Mouse (Mus musculus): Measurements from ENCODE around the gene Gm45808. TPM values are rescaled to one million over a fixed set of nuclear protein-coding genes. Genes with fewer than 3 reads are reported as not detected.
A peak's percentile ranks its signal among the peaks of the same experiment; 100 is the strongest.

Gm45808 gene
- polyA plus RNA-seq, 1 experiment from 2014 or later = not detected

DNA sequence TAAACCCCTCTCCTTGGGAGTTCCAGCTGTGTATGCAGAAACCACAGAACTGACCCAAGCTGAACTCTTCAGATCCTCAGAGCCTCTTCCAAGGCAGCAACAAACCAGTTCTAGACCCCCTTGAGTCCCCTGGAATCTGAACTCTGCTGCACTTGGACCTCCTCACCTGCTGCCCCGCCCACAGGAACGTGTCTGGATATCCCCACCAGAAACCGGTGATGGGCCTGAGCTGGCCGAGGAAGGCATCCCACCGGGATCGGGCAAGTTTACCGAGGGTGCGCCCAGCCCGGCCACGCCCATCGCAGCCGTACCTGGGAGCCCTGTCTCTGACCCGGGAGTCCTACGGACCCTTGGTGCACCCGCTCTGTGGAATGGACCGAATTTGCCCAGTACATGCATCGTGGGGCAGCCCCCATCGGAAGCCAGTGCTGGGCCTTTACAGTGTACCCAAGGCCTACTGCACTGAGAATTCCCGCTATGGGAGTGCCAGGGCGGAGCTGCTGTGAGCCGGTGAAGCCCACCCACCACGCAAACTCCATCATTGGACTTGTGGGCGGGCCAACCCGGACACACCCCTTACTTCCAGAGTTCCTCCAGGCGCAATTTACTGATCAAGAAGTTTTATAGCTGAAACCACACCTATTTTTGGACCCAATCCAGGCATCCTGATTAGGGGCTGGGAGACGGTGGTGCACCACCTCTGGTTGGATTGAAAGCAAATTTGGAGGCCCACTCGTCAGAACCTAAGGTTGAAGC is 66.6 kb downstream of the Gm45808 start:
- WGBS = 11% methylated on average over 27 of the region's 27 CpGs
- peak overlapping the region; percentile 31 for H3K4me2 ChIP-seq (replicated peaks)
- ATAC-seq (ENCODE audit: insufficient number of reproducible peaks, insufficient read depth, low FRiP score, low TSS enrichment) = no peak
- no peak overlapping the region for H3K4me3 ChIP-seq
- no peak overlapping the region for H3K9ac ChIP-seq
- peaks cover 63% of the 10 kb centered on the region for H3K27me3 ChIP-seq
- no peaks in the 10 kb centered on the region for H3K9me3 ChIP-seq
- no peak overlapping the region for H3K27ac ChIP-seq
- H3K4me1 ChIP-seq = peaks cover 30% of the 10 kb centered on the region
- H3K36me3 ChIP-seq = peaks cover 45% of the 10 kb centered on the region

DNA sequence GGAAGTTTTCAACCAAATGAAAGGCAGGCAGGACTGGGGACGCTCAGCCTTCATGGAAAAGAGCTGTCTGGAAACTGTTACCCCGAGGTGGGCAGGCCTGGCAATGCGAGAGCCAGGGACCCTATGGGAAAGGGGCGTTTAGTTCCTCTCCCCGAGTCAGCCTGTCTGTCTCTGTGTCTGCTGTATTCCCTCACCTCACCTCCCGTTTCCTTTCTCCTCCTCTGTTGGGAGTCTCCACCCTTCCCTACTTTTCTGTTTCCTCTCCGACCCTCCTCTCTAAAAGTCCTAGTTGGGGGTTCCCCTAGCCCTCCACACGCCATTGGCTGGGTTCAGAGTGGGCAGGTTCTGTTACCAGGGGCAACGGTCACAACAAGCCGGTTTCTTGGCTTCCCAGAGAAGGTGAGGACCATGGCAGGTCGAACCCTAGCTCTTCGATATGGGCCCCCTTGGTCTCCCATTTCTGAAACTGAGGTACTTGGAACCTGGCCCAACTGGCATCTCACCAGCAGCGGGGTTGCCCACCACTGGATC is 68.6 kb downstream of the Gm45808 start:
- H3K27me3 ChIP-seq = peaks cover 84% of the 10 kb centered on the region
- H3K27ac ChIP-seq = peak overlapping the region; percentile 50
- peaks cover 43% of the 10 kb centered on the region for H3K4me1 ChIP-seq
- no peak overlapping the region for H3K4me3 ChIP-seq
- H3K36me3 ChIP-seq = peaks cover 25% of the 10 kb centered on the region
- H3K4me2 ChIP-seq (replicated peaks) = peak overlapping the region; percentile 27
- 8% methylated on average over 13 of the region's 13 CpGs for WGBS
- peak overlapping the region; percentile 16; the same call in 1 of the 2 replicates for H3K9ac ChIP-seq
- ATAC-seq (ENCODE audit: insufficient number of reproducible peaks, insufficient read depth, low FRiP score, low TSS enrichment) = no peak
- no peaks in the 10 kb centered on the region for H3K9me3 ChIP-seq

Small RNA genes within 50 kb of the gene (microRNA-seq; reads per million reads assigned to microRNA genes)
- gene Gm22133 = not detected

Other genes with a start within 250 kb of the Gm45808 start
- gene Cd37, start 247.7 kb downstream of the Gm45808 start, polyA plus RNA-seq (2016; fragmentation: Nextera tagmentation; extraction: Ambion mirVana) = 2.3 TPM in 2 replicates
- 0.22 TPM in 1 of 2 replicates, not detected in the other for gene Slc6a16, start 245.7 kb downstream of the Gm45808 start, polyA plus RNA-seq (2016; fragmentation: Nextera tagmentation; extraction: Ambion mirVana)
- not detected in 2 replicates for gene Slc6a21, start 209.3 kb downstream of the Gm45808 start, polyA plus RNA-seq (2016; fragmentation: Nextera tagmentation; extraction: Ambion mirVana)
- gene Trpm4, start 153.0 kb downstream of the Gm45808 start, polyA plus RNA-seq (2016; fragmentation: Nextera tagmentation; extraction: Ambion mirVana) = 16.1 and 18.5 TPM in 2 replicates
- 0.81 and 1.5 TPM in 2 replicates for gene Hrc, start 151.5 kb downstream of the Gm45808 start, polyA plus RNA-seq (2016; fragmentation: Nextera tagmentation; extraction: Ambion mirVana)
- gene Ppfia3, start 119.8 kb downstream of the Gm45808 start, polyA plus RNA-seq (2016; fragmentation: Nextera tagmentation; extraction: Ambion mirVana) = 8.8 and 9.2 TPM in 2 replicates
- gene Lin7b, start 116.2 kb downstream of the Gm45808 start, polyA plus RNA-seq (2016; fragmentation: Nextera tagmentation; extraction: Ambion mirVana) = 1.2 and 1.9 TPM in 2 replicates
- 323 and 338 TPM in 2 replicates for gene Snrnp70, start 91.1 kb downstream of the Gm45808 start, polyA plus RNA-seq (2016; fragmentation: Nextera tagmentation; extraction: Ambion mirVana)
- gene Kcna7, start 81.2 kb downstream of the Gm45808 start, polyA plus RNA-seq (2016; fragmentation: Nextera tagmentation; extraction: Ambion mirVana) = 0.10 TPM in 1 of 2 replicates, not detected in the other
- gene Ntf5, start 73.1 kb downstream of the Gm45808 start, polyA plus RNA-seq (2016; fragmentation: Nextera tagmentation; extraction: Ambion mirVana) = 5.2 and 5.6 TPM in 2 replicates
- gene Lhb, start 66.0 kb downstream of the Gm45808 start, polyA plus RNA-seq (2016; fragmentation: Nextera tagmentation; extraction: Ambion mirVana) = 0.33 and 0.71 TPM in 2 replicates
- gene Gys1, start 52.0 kb downstream of the Gm45808 start, polyA plus RNA-seq (2016; fragmentation: Nextera tagmentation; extraction: Ambion mirVana) = 43.2 and 45.4 TPM in 2 replicates
- 149 and 151 TPM in 2 replicates for gene Ruvbl2, start 48.7 kb downstream of the Gm45808 start, polyA plus RNA-seq (2016; fragmentation: Nextera tagmentation; extraction: Ambion mirVana)
- gene Ftl1, start 26.9 kb downstream of the Gm45808 start, polyA plus RNA-seq (2016; fragmentation: Nextera tagmentation; extraction: Ambion mirVana) = 5,211 and 5,392 TPM in 2 replicates
- gene Bax, start 19.9 kb downstream of the Gm45808 start, polyA plus RNA-seq (2016; fragmentation: Nextera tagmentation; extraction: Ambion mirVana) = 220 and 224 TPM in 2 replicates
- 0.92 and 1.2 TPM in 2 replicates for gene Tulp2, start 4.9 kb downstream of the Gm45808 start, polyA plus RNA-seq (2016; fragmentation: Nextera tagmentation; extraction: Ambion mirVana)
- 3.0 and 3.7 TPM in 2 replicates for gene Dhdh, start 2.0 kb upstream of the Gm45808 start, polyA plus RNA-seq (2016; fragmentation: Nextera tagmentation; extraction: Ambion mirVana)
- 161 and 172 TPM in 2 replicates for gene Nucb1, start 23.6 kb upstream of the Gm45808 start, polyA plus RNA-seq (2016; fragmentation: Nextera tagmentation; extraction: Ambion mirVana)
- 24.1 and 25.6 TPM in 2 replicates for gene Ppp1r15a, start 39.5 kb upstream of the Gm45808 start, polyA plus RNA-seq (2016; fragmentation: Nextera tagmentation; extraction: Ambion mirVana)
- gene Plekha4, start 39.5 kb upstream of the Gm45808 start, polyA plus RNA-seq (2016; fragmentation: Nextera tagmentation; extraction: Ambion mirVana) = 3.0 and 3.2 TPM in 2 replicates
- gene Hsd17b14, start 68.1 kb upstream of the Gm45808 start, polyA plus RNA-seq (2016; fragmentation: Nextera tagmentation; extraction: Ambion mirVana) = 0.56 and 1.5 TPM in 2 replicates
- gene Bcat2, start 83.3 kb upstream of the Gm45808 start, polyA plus RNA-seq (2016; fragmentation: Nextera tagmentation; extraction: Ambion mirVana) = 49.9 and 59.3 TPM in 2 replicates
- gene Fgf21, start 128.7 kb upstream of the Gm45808 start, polyA plus RNA-seq (2016; fragmentation: Nextera tagmentation; extraction: Ambion mirVana) = 0.17 TPM in 1 of 2 replicates, not detected in the other
- gene Fut1, start 130.5 kb upstream of the Gm45808 start, polyA plus RNA-seq (2016; fragmentation: Nextera tagmentation; extraction: Ambion mirVana) = 0.56 and 0.61 TPM in 2 replicates
- 0.10 and 0.23 TPM in 2 replicates for gene Izumo1, start 135.0 kb upstream of the Gm45808 start, polyA plus RNA-seq (2016; fragmentation: Nextera tagmentation; extraction: Ambion mirVana)
- 16.4 and 16.8 TPM in 2 replicates for gene Rasip1, start 140.7 kb upstream of the Gm45808 start, polyA plus RNA-seq (2016; fragmentation: Nextera tagmentation; extraction: Ambion mirVana)
- gene Mamstr, start 153.2 kb upstream of the Gm45808 start, polyA plus RNA-seq (2016; fragmentation: Nextera tagmentation; extraction: Ambion mirVana) = 4.0 and 5.4 TPM in 2 replicates
- 0.27 and 0.51 TPM in 2 replicates for gene Fut2, start 179.6 kb upstream of the Gm45808 start, polyA plus RNA-seq (2016; fragmentation: Nextera tagmentation; extraction: Ambion mirVana)
- 0.67 and 0.73 TPM in 2 replicates for gene Ntn5, start 197.2 kb upstream of the Gm45808 start, polyA plus RNA-seq (2016; fragmentation: Nextera tagmentation; extraction: Ambion mirVana)
- 2.9 and 3.1 TPM in 2 replicates for gene Sec1, start 207.6 kb upstream of the Gm45808 start, polyA plus RNA-seq (2016; fragmentation: Nextera tagmentation; extraction: Ambion mirVana)
- 11.5 and 14.1 TPM in 2 replicates for gene Car11, start 213.0 kb upstream of the Gm45808 start, polyA plus RNA-seq (2016; fragmentation: Nextera tagmentation; extraction: Ambion mirVana)
- gene Dbp, start 218.3 kb upstream of the Gm45808 start, polyA plus RNA-seq (2016; fragmentation: Nextera tagmentation; extraction: Ambion mirVana) = 6.9 and 11.5 TPM in 2 replicates
- gene Rpl18, start 228.6 kb upstream of the Gm45808 start, polyA plus RNA-seq (2016; fragmentation: Nextera tagmentation; extraction: Ambion mirVana) = 926 and 973 TPM in 2 replicates
- gene Sphk2, start 231.2 kb upstream of the Gm45808 start, polyA plus RNA-seq (2016; fragmentation: Nextera tagmentation; extraction: Ambion mirVana) = 34.7 and 35.3 TPM in 2 replicates
- 1.3 TPM in 2 replicates for gene Fam83e, start 234.4 kb upstream of the Gm45808 start, polyA plus RNA-seq (2016; fragmentation: Nextera tagmentation; extraction: Ambion mirVana)
- not detected in 2 replicates for gene Spaca4, start 239.0 kb upstream of the Gm45808 start, polyA plus RNA-seq (2016; fragmentation: Nextera tagmentation; extraction: Ambion mirVana)